Mouse (Mus musculus): ENCODE measurements around the gene Gm49380. TPM values are rescaled to one million over a fixed set of nuclear protein-coding genes. Genes with fewer than 3 reads are reported as not detected.

Gene Gm49380
- 0.10 and 0.19 TPM in 2 replicates for polyA plus RNA-seq (2012; rRNA removed)

DNA sequence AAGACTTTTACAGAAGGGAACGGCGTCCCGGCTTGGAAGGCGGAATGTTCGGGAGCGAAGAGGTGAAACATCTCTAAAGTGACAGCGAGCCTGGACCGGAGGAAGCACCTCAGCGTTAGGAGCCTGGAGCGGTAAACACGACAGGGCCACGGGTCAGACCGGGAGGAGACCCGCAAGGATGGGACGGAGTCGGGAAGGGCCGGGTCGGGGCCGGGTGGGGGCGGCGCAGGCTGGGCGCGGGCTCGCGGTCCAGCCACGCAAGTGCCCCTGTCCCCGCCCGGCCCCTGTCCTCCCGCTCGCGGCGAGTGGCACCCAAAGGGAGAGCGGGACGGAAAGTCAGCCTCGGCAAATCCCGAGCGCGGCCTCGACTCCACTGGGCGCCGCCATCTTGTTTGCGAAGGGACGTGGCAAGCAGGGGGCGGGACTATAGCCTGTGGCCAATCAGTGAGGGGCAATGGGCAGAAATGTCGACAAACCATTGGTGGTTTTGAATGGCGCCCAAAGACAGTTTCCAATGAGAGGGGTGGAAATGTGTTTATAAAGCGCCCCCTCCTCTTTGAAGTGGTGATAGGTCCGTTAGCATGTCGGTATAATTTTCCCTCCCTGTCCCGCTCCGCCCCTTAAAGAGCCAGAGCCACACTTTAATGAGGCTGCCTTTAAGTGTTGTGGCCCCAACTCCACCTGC, at the start of gene Gm49380, which contains the start of gene Rnf26:
Gene Gm49380, minus strand, starts transcription at position 396 of the 685 bp plus-strand sequence.
Gene Rnf26, minus strand, starts transcription at position 413 of the 685 bp plus-strand sequence.
- Histone ChIP-seq H3K4me3 (ENCODE audit: insufficient read depth, low read length) (peak within 1 kb of the TSS; percentile 49), H3K4me1 (ENCODE audit: control insufficient read depth, insufficient read depth, low read length) (peaks cover 3% of the 10 kb centered on the region; the same call in 1 of the 2 replicates), H3K27ac (ENCODE audit: insufficient read depth, low read length) (no peak within 1 kb of the TSS)
- TF ChIP-seq CTCF (IDR thresholded peaks at IDR 0.05; ENCODE audit: extremely low read depth, insufficient read depth, low read length) (no peak), POLR2A (IDR thresholded peaks at IDR 0.05; ENCODE audit: extremely low read depth, insufficient read depth, low read length) (peak; percentile 78; the same call in 1 of the 2 replicates)

DNA sequence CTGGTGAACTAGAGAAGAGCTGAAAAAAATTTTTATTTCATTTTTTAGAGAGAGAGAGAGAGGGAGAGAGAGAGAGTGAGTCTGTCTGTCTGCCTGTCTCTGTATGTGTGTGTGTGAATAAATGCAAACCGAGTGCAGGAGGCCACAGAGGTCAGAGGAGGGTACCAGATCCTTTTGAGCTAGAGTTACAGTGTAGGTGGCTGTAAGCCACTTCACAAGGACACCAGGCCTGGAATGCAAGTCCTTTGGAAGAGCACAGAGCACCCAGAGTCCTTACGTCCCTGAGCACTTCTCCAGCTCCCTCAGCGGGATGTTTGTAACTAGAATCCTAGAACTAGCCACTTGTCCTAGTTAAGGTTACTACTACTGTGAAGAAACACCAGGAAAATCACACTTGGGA, 46.6 kb upstream of the Gm49380 start:
- TF ChIP-seq CTCF (IDR thresholded peaks at IDR 0.05; ENCODE audit: extremely low read depth, insufficient read depth, low read length) (no peak), POLR2A (IDR thresholded peaks at IDR 0.05; ENCODE audit: extremely low read depth, insufficient read depth, low read length) (no peak)
- no peak overlapping the region for H3K27ac ChIP-seq (ENCODE audit: insufficient read depth, low read length)
- no peaks in the 10 kb centered on the region for H3K4me1 ChIP-seq (ENCODE audit: control insufficient read depth, insufficient read depth, low read length)
- no peak overlapping the region for H3K4me3 ChIP-seq (ENCODE audit: insufficient read depth, low read length)

DNA sequence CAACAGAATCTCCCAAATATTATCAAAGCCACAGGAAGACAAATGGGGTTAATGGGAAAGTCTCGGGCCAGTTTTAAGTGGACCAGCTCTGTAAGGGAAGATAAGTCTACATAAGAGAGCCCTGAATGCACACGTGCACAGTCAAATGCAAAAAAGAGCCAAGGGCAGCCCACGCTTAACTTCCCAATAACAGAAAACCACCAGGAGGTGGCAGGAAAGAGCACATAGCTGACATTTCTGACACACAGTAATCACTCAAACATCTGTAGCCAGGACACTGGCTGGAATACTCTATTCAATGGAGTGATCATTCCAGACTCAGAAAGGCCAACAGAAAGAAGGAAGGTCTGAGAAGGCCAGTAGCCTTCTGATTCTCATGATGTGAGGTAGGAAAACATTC, 34.0 kb upstream of the Gm49380 start:
- peak; percentile 28; the same call in 1 of the 2 replicates for TF ChIP-seq CTCF (IDR thresholded peaks at IDR 0.05; ENCODE audit: extremely low read depth, insufficient read depth, low read length)
- no peak for TF ChIP-seq POLR2A (IDR thresholded peaks at IDR 0.05; ENCODE audit: extremely low read depth, insufficient read depth, low read length)
- Histone ChIP-seq H3K27ac (ENCODE audit: insufficient read depth, low read length) (no peak overlapping the region), H3K4me1 (ENCODE audit: control insufficient read depth, insufficient read depth, low read length) (no peaks in the 10 kb centered on the region), H3K4me3 (ENCODE audit: insufficient read depth, low read length) (no peak overlapping the region)

GRCm38 (mm10) chr9:44144718-44145060, 31.4 kb upstream of the Gm49380 start:
- no peaks in the 10 kb centered on the region for H3K4me1 ChIP-seq (ENCODE audit: control insufficient read depth, insufficient read depth, low read length)
- TF ChIP-seq POLR2A (IDR thresholded peaks at IDR 0.05; ENCODE audit: extremely low read depth, insufficient read depth, low read length) = no peak
- no peak for TF ChIP-seq CTCF (IDR thresholded peaks at IDR 0.05; ENCODE audit: extremely low read depth, insufficient read depth, low read length)
- H3K27ac ChIP-seq (ENCODE audit: insufficient read depth, low read length) = no peak overlapping the region
- H3K4me3 ChIP-seq (ENCODE audit: insufficient read depth, low read length) = no peak overlapping the region

- TF ChIP-seq POLR2A (IDR thresholded peaks at IDR 0.05; ENCODE audit: extremely low read depth, insufficient read depth, low read length) (no peak), CTCF (IDR thresholded peaks at IDR 0.05; ENCODE audit: extremely low read depth, insufficient read depth, low read length) (0 out of 2 replicates have a peak, but pooled peaks have one; percentile 24)
- Histone ChIP-seq H3K4me3 (ENCODE audit: insufficient read depth, low read length) (no peak overlapping the region), H3K4me1 (ENCODE audit: control insufficient read depth, insufficient read depth, low read length) (no peaks in the 10 kb centered on the region), H3K27ac (ENCODE audit: insufficient read depth, low read length) (no peak overlapping the region)
Measured at GRCm38 (mm10) chr9:44144023-44144717, 30.9 kb upstream of the Gm49380 start.

GRCm38 (mm10) chr9:44143421-44143820, 30.1 kb upstream of the Gm49380 start:
- H3K27ac ChIP-seq (ENCODE audit: insufficient read depth, low read length) = no peak overlapping the region
- TF ChIP-seq CTCF (IDR thresholded peaks at IDR 0.05; ENCODE audit: extremely low read depth, insufficient read depth, low read length) (no peak), POLR2A (IDR thresholded peaks at IDR 0.05; ENCODE audit: extremely low read depth, insufficient read depth, low read length) (no peak)
- no peak overlapping the region for H3K4me3 ChIP-seq (ENCODE audit: insufficient read depth, low read length)
- no peaks in the 10 kb centered on the region for H3K4me1 ChIP-seq (ENCODE audit: control insufficient read depth, insufficient read depth, low read length)

- Histone ChIP-seq H3K4me1 (ENCODE audit: control insufficient read depth, insufficient read depth, low read length) (no peaks in the 10 kb centered on the region), H3K27ac (ENCODE audit: insufficient read depth, low read length) (no peak overlapping the region), H3K4me3 (ENCODE audit: insufficient read depth, low read length) (no peak overlapping the region)
- no peak for TF ChIP-seq POLR2A (IDR thresholded peaks at IDR 0.05; ENCODE audit: extremely low read depth, insufficient read depth, low read length)
- no peak for TF ChIP-seq CTCF (IDR thresholded peaks at IDR 0.05; ENCODE audit: extremely low read depth, insufficient read depth, low read length)
Measured at GRCm38 (mm10) chr9:44141951-44142350, 28.7 kb upstream of the Gm49380 start.

GRCm38 (mm10) chr9:44137846-44138245, 24.5 kb upstream of the Gm49380 start:
- TF ChIP-seq POLR2A (IDR thresholded peaks at IDR 0.05; ENCODE audit: extremely low read depth, insufficient read depth, low read length) (no peak), CTCF (IDR thresholded peaks at IDR 0.05; ENCODE audit: extremely low read depth, insufficient read depth, low read length) (no peak)
- H3K4me1 ChIP-seq (ENCODE audit: control insufficient read depth, insufficient read depth, low read length) = no peaks in the 10 kb centered on the region
- no peak overlapping the region for H3K4me3 ChIP-seq (ENCODE audit: insufficient read depth, low read length)
- H3K27ac ChIP-seq (ENCODE audit: insufficient read depth, low read length) = no peak overlapping the region

DNA sequence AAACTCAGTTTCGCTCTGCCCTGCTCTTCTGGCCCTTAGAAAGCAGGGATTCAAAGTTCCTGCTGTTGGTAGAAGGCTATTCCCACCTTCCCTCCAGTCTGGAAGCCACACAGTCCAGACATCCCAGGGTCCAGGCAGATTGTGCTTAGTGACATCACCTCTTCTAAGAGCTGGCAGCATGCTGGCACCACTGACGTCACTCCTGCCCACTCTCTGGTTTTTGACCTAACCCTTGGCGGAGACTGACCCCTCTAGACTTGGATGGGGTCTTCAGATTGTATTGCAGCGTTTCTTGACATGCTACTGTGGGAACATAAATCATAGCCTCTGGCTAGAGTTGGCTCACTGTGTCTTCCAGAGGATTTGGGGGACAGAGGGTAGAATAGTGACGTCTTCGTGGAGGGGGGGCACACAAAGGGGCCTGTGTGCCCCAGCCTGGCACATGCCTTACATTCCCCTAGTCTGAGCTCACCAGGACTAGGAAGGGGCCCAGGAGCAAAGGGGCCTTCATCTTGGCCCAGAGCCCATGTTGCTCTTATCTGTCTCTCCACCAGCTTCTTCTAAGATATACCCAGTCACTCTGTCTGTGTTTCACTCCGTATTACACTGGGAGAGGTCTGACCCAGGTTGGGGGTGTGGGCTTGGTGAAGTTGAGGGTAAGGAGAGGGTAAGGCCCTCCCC, 22.6 kb upstream of the Gm49380 start:
- Histone ChIP-seq H3K4me1 (ENCODE audit: control insufficient read depth, insufficient read depth, low read length) (no peaks in the 10 kb centered on the region), H3K4me3 (ENCODE audit: insufficient read depth, low read length) (peak overlapping the region; percentile 45; the same call in 1 of the 2 replicates), H3K27ac (ENCODE audit: insufficient read depth, low read length) (no peak overlapping the region)
- TF ChIP-seq CTCF (IDR thresholded peaks at IDR 0.05; ENCODE audit: extremely low read depth, insufficient read depth, low read length) (no peak), POLR2A (IDR thresholded peaks at IDR 0.05; ENCODE audit: extremely low read depth, insufficient read depth, low read length) (no peak)
